Mouse (Mus musculus): ENCODE measurements at regions not wholly inside any gene's neighbourhood (a gene's known extent, or its start where the extent isn't known, plus 50 kb on each side); places are given as distances from the start of the nearest gene placed in this dataset.

GRCm38 (mm10) chr13:51983575-51983974 lies 137.1 kb downstream of the Gadd45g start:
- H3K27me3 ChIP-seq (ENCODE audit: control insufficient read depth, insufficient read depth, low read length): no peaks in the 10 kb centered on the region
- no peak for TF ChIP-seq CTCF (IDR thresholded peaks at IDR 0.05; ENCODE audit: control insufficient read depth, insufficient read depth, insufficient replicate concordance, low read depth, low read length)
- TF ChIP-seq POLR2A (IDR thresholded peaks at IDR 0.05; ENCODE audit: control insufficient read depth, low read depth, low read length): no peak

DNA sequence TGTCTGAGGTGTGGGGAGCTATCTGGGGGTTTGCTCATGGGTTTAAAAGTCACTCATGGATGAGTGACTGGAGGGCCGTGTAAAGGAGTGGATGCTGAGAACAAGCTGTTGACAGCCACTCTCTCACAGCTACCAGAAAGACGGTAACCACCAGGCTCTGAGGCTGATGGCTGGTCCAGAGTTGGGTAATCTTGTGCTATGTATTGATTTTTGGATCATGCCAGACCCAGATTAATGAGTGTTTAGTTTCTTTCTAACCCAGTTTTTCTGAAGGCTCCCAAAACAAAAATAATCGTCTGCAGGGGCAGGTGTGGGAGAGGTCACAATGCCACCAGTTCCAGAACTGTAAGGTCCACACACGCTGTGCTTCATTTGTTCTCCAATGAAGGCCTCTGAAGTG lies 144.9 kb downstream of the Gadd45g start:
- no peak overlapping the region for H3K4me3 ChIP-seq (ENCODE audit: control insufficient read depth, low read depth, low read length)
- no peaks in the 10 kb centered on the region for H3K27me3 ChIP-seq (ENCODE audit: control insufficient read depth, insufficient read depth, low read length)
- H3K4me1 ChIP-seq (ENCODE audit: control insufficient read depth, insufficient read depth, low read length): no peaks in the 10 kb centered on the region
- no peaks in the 10 kb centered on the region for H3K36me3 ChIP-seq (ENCODE audit: control insufficient read depth, insufficient read depth, low read length)
- TF ChIP-seq POLR2A (IDR thresholded peaks at IDR 0.05; ENCODE audit: control insufficient read depth, low read depth, low read length) (no peak), CTCF (IDR thresholded peaks at IDR 0.05; ENCODE audit: control insufficient read depth, insufficient read depth, insufficient replicate concordance, low read depth, low read length) (no peak)
- H3K27ac ChIP-seq (ENCODE audit: control insufficient read depth, insufficient read depth, low read depth, low read length): no peak overlapping the region

More at GRCm38 (mm10) chr13:51983575-51983974, 137.1 kb downstream of the Gadd45g start:
- Histone ChIP-seq H3K27ac (ENCODE audit: control insufficient read depth, insufficient read depth, low read depth, low read length) (no peak overlapping the region), H3K4me1 (ENCODE audit: control insufficient read depth, insufficient read depth, low read length) (no peaks in the 10 kb centered on the region), H3K36me3 (ENCODE audit: control insufficient read depth, insufficient read depth, low read length) (no peaks in the 10 kb centered on the region), H3K4me3 (ENCODE audit: control insufficient read depth, low read depth, low read length) (no peak overlapping the region)

GRCm38 (mm10) chr13:51992878-51993277 lies 146.4 kb downstream of the Gadd45g start:
- no peak overlapping the region for H3K27ac ChIP-seq (ENCODE audit: control insufficient read depth, insufficient read depth, low read depth, low read length)

GRCm38 (mm10) chr13:51996163-51996562 lies 149.7 kb downstream of the Gadd45g start:
- no peak overlapping the region for H3K4me3 ChIP-seq (ENCODE audit: control insufficient read depth, low read depth, low read length)
- H3K27me3 ChIP-seq (ENCODE audit: control insufficient read depth, insufficient read depth, low read length): no peaks in the 10 kb centered on the region
- H3K4me1 ChIP-seq (ENCODE audit: control insufficient read depth, insufficient read depth, low read length): no peaks in the 10 kb centered on the region
- no peak overlapping the region for H3K27ac ChIP-seq (ENCODE audit: control insufficient read depth, insufficient read depth, low read depth, low read length)
- H3K36me3 ChIP-seq (ENCODE audit: control insufficient read depth, insufficient read depth, low read length): no peaks in the 10 kb centered on the region
- no peak for TF ChIP-seq CTCF (IDR thresholded peaks at IDR 0.05; ENCODE audit: control insufficient read depth, insufficient read depth, insufficient replicate concordance, low read depth, low read length)
- no peak for TF ChIP-seq POLR2A (IDR thresholded peaks at IDR 0.05; ENCODE audit: control insufficient read depth, low read depth, low read length)

More at GRCm38 (mm10) chr13:51992878-51993277, 146.4 kb downstream of the Gadd45g start:
- Histone ChIP-seq H3K4me3 (ENCODE audit: control insufficient read depth, low read depth, low read length) (no peak overlapping the region), H3K27me3 (ENCODE audit: control insufficient read depth, insufficient read depth, low read length) (no peaks in the 10 kb centered on the region), H3K4me1 (ENCODE audit: control insufficient read depth, insufficient read depth, low read length) (no peaks in the 10 kb centered on the region), H3K36me3 (ENCODE audit: control insufficient read depth, insufficient read depth, low read length) (no peaks in the 10 kb centered on the region)
- TF ChIP-seq CTCF (IDR thresholded peaks at IDR 0.05; ENCODE audit: control insufficient read depth, insufficient read depth, insufficient replicate concordance, low read depth, low read length) (no peak), POLR2A (IDR thresholded peaks at IDR 0.05; ENCODE audit: control insufficient read depth, low read depth, low read length) (no peak)

DNA sequence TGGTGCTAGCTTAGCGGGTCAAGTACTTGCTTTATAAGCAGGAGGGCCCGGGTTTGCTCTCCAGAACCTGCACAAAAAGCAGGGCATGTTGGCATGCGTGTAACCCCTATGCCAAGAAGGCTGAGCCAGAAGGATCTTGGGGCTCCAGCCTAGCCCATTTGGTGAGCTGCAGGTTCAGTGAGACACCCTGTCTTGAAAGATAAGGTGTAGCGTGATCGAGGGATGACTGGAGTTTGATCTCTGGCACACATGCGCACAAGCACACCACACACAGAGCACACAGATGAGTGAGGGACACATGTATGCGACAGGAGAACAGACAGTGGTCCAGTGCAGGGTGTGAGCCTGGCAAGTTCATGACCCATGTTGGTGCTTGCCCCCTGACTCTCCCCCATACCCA lies 152.1 kb downstream of the Gadd45g start:
- Histone ChIP-seq H3K4me3 (ENCODE audit: control insufficient read depth, low read depth, low read length) (no peak overlapping the region), H3K27me3 (ENCODE audit: control insufficient read depth, insufficient read depth, low read length) (no peaks in the 10 kb centered on the region), H3K36me3 (ENCODE audit: control insufficient read depth, insufficient read depth, low read length) (no peaks in the 10 kb centered on the region), H3K27ac (ENCODE audit: control insufficient read depth, insufficient read depth, low read depth, low read length) (no peak overlapping the region), H3K4me1 (ENCODE audit: control insufficient read depth, insufficient read depth, low read length) (no peaks in the 10 kb centered on the region)
- TF ChIP-seq CTCF (IDR thresholded peaks at IDR 0.05; ENCODE audit: control insufficient read depth, insufficient read depth, insufficient replicate concordance, low read depth, low read length): no peak
- no peak for TF ChIP-seq POLR2A (IDR thresholded peaks at IDR 0.05; ENCODE audit: control insufficient read depth, low read depth, low read length)

DNA sequence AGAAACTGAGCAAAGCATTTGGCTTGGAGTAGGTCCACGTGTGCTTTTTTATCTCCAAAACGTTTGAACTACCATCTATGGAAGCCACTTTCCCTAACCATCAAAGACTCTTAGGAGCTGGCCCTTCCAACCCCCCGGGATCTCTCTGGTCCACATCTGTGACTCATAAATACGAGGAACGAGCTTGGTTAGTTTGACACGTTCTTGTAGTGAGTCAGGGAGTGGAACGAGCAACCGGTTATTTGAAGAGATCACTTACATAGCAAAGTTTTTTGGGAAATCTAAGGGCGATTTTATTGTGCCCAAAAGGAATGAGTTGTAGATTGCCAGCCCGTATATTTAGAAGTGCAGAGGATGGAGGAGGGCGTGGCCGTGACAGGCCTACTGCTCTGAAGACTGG lies 155.3 kb downstream of the Gadd45g start:
- TF ChIP-seq POLR2A (IDR thresholded peaks at IDR 0.05; ENCODE audit: control insufficient read depth, low read depth, low read length) (no peak), CTCF (IDR thresholded peaks at IDR 0.05; ENCODE audit: control insufficient read depth, insufficient read depth, insufficient replicate concordance, low read depth, low read length) (no peak)
- H3K36me3 ChIP-seq (ENCODE audit: control insufficient read depth, insufficient read depth, low read length): no peaks in the 10 kb centered on the region
- no peaks in the 10 kb centered on the region for H3K27me3 ChIP-seq (ENCODE audit: control insufficient read depth, insufficient read depth, low read length)
- no peak overlapping the region for H3K27ac ChIP-seq (ENCODE audit: control insufficient read depth, insufficient read depth, low read depth, low read length)
- no peaks in the 10 kb centered on the region for H3K4me1 ChIP-seq (ENCODE audit: control insufficient read depth, insufficient read depth, low read length)
- H3K4me3 ChIP-seq (ENCODE audit: control insufficient read depth, low read depth, low read length): no peak overlapping the region

- H3K36me3 ChIP-seq (ENCODE audit: control insufficient read depth, insufficient read depth, low read length): no peaks in the 10 kb centered on the region
- H3K27me3 ChIP-seq (ENCODE audit: control insufficient read depth, insufficient read depth, low read length): no peaks in the 10 kb centered on the region
- H3K27ac ChIP-seq (ENCODE audit: control insufficient read depth, insufficient read depth, low read depth, low read length): no peak overlapping the region
- no peak for TF ChIP-seq POLR2A (IDR thresholded peaks at IDR 0.05; ENCODE audit: control insufficient read depth, low read depth, low read length)
- no peak for TF ChIP-seq CTCF (IDR thresholded peaks at IDR 0.05; ENCODE audit: control insufficient read depth, insufficient read depth, insufficient replicate concordance, low read depth, low read length)
- H3K4me3 ChIP-seq (ENCODE audit: control insufficient read depth, low read depth, low read length): no peak overlapping the region
- H3K4me1 ChIP-seq (ENCODE audit: control insufficient read depth, insufficient read depth, low read length): no peaks in the 10 kb centered on the region
Measured at GRCm38 (mm10) chr13:52003946-52004539, 157.6 kb downstream of the Gadd45g start.
